ENCODE assay signal across 20 mouse cellular contexts in genomic region chr7:80421576-80421975, GRCm38 (mm10). TPM values are rescaled to one million over a fixed set of nuclear protein-coding genes. Genes with fewer than 3 reads are reported as not detected.
A peak's percentile ranks its signal among the peaks of the same experiment; 100 is the strongest.
DNase-seq lines count a peak whose midpoint lies in the region; ATAC-seq and TF ChIP-seq lines count a peak whose summit lies in the region.
"Had no signal": no experiment of that assay in that cellular context is flagged by ENCODE, and none has a peak within 500 bp of the region (broad histone marks: within the 10 kb centered on the region; RNA-seq: fewer than 3 reads in every experiment).

No protein-coding gene starts in this region.

- no peak overlapping the region for H3K4me3 ChIP-seq in gastrocnemius, adult 2 months
- H3K4me3 ChIP-seq: embryonic facial prominence, embryonic 10.5 days; embryonic facial prominence, embryonic 12.5 days; forebrain, embryonic 13.5 days; forebrain, embryonic 15.5 days had no signal

- H3K27ac ChIP-seq in gastrocnemius, adult 2 months = no peak overlapping the region
- H3K27ac ChIP-seq: embryonic facial prominence, embryonic 10.5 days; embryonic facial prominence, embryonic 12.5 days; forebrain, embryonic 13.5 days; forebrain, embryonic 15.5 days had no signal

- DNase-seq in CD4-positive helper T cell, adult 2 months (ENCODE audit: low read depth, low spot score) = peak; percentile 25
- DNase-seq in induced T-regulatory cell, adult 2 months (ENCODE audit: low read depth) = peak; percentile 63
- no peak for DNase-seq in left cerebral cortex, adult 18-20 months (ENCODE audit: low spot score in 2 of 2)
- no peak for DNase-seq in gastrocnemius, adult 2 months
- no peak for DNase-seq in layer of hippocampus, adult 9-10 months (ENCODE audit: low spot score)
- DNase-seq: adrenal gland, adult 8-10 months; adrenal gland, postnatal 14 days; adrenal gland, postnatal 36 days; B cell, adult 2 months; cerebellum, adult 11-12 months; cerebellum, adult 2 months; cerebellum, adult 9-10 months; cerebellum, postnatal 10 days; cerebellum, postnatal 25 days; forebrain, postnatal 0 days had no signal

- peak; percentile 40 for ATAC-seq in CD4-positive, CD25-positive, alpha-beta regulatory T cell, adult 4 months
- ATAC-seq: forebrain, embryonic 13.5 days; forebrain, embryonic 15.5 days; forebrain, postnatal 0 days had no signal

- no peak for TF ChIP-seq CTCF in gastrocnemius, adult 2 months (IDR thresholded peaks at IDR 0.05)

- intact Hi-C loops in gastrocnemius, adult 2 months (cut with DNase I) = no loop called here

RNA-seq across cellular contexts. Expression of gene Furin, which starts 16.3 kb away (rescaled TPM):
- 1 to 10 TPM; 5.5 to 7.3 TPM for polyA plus RNA-seq in CD4-positive, CD25-positive, alpha-beta regulatory T cell, adult 4 months (2017; shearing (Covaris generic))
- 10 to 100 TPM; 37.1 to 39.9 TPM for total RNA-seq in left cerebral cortex, adult 18-20 months (2021)
- total RNA-seq in gastrocnemius, adult 2 months (2021) = 10 to 100 TPM; 48.5 to 49.0 TPM

RNA-seq across cellular contexts. Expression of gene Fes, which starts 33.8 kb away (rescaled TPM):
- 1 to 10 TPM in 1 of 2 experiments, under 1 TPM in 1; 0.11 to 2.5 TPM for polyA plus RNA-seq in CD4-positive, CD25-positive, alpha-beta regulatory T cell, adult 4 months (2017; shearing (Covaris generic))
- total RNA-seq in left cerebral cortex, adult 18-20 months (2021) = 1 to 10 TPM; 4.5 to 5.8 TPM
- total RNA-seq in gastrocnemius, adult 2 months (2021) = 1 to 10 TPM; 2.6 to 3.9 TPM

RNA-seq across cellular contexts. Expression of gene Man2a2, which starts 50.4 kb away (rescaled TPM):
- 10 to 100 TPM; 10.4 to 22.3 TPM for polyA plus RNA-seq in CD4-positive, CD25-positive, alpha-beta regulatory T cell, adult 4 months (2017; shearing (Covaris generic))
- total RNA-seq in left cerebral cortex, adult 18-20 months (2021) = 100 to 1,000 TPM; 147 to 153 TPM
- total RNA-seq in gastrocnemius, adult 2 months (2021) = 100 to 1,000 TPM; 111 to 161 TPM

Comparison
In these comparisons a context has a peak if more than half of its experiments do, and no peak if none do; other contexts are left out.
1. DNase-seq: peak in CD4-positive helper T cell, adult 2 months (single experiment) and induced T-regulatory cell, adult 2 months (single experiment); none in left cerebral cortex, adult 18-20 months (0 of 2), gastrocnemius, adult 2 months (single experiment) and layer of hippocampus, adult 9-10 months (single experiment).